Mouse (Mus musculus): ENCODE results near the gene Apba2. TPM values are rescaled to one million over a fixed set of nuclear protein-coding genes. Genes with fewer than 3 reads are reported as not detected.

Apba2 gene
- total RNA-seq, 2 experiments from 2014 or later = 0.15 TPM; not detected in 1

GRCm38 (mm10) chr7:64580293-64580692, 78.8 kb downstream of the Apba2 start:
- no peak for DNase-seq
- intact Hi-C loops (cut with DNase I) = no loop called here

DNA sequence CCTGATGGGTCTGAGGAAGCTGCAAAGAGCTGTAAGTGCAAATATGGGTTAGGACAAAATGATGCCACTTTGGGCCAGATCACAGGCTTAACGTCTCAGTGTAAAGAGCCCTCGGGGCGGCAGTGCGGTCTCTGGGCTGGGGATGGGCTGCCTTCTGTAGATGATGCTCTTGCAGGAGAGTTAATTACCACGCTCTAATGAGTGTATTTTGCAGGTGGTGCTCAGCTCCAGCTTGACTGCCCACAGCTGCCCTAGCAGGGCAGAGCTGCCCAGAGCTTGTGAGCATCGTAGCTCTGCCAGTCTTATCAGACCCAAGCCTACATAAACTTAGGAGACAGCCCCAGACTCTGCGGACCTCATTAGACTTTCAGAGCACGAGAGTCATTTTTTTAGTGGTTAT, 80.9 kb downstream of the Apba2 start:
- no peak for DNase-seq
- intact Hi-C loops (cut with DNase I) = no loop called here

DNA sequence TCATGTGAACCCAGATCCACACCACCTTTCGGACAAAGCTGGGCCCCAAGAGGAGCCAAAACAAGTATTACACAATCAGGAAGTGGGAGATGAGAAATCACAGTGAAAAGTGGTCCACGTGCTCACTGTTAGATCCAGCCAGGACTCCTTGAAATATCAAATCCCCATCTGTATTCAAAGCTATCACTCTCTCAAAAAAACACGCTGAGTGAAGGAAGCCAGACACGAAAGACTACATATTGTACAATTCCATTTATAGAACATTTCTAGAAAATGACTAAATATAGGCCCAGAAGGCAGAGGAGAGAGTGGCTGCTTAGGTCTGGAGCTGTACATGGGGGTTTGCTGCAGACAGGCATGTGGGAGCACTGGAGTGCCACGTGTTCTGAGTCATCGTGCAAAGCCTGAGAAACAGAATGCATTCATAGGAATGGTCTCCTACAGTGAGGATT, 82.2 kb downstream of the Apba2 start:
- DNase-seq = no peak
- intact Hi-C loops (cut with DNase I) = no loop called here

GRCm38 (mm10) chr7:64586133-64586532, 84.6 kb downstream of the Apba2 start:
- intact Hi-C loops (cut with DNase I) = no loop called here
- no peak for DNase-seq

GRCm38 (mm10) chr7:64586571-64586970, 85.1 kb downstream of the Apba2 start:
- intact Hi-C loops (cut with DNase I) = no loop called here
- no peak for DNase-seq

DNA sequence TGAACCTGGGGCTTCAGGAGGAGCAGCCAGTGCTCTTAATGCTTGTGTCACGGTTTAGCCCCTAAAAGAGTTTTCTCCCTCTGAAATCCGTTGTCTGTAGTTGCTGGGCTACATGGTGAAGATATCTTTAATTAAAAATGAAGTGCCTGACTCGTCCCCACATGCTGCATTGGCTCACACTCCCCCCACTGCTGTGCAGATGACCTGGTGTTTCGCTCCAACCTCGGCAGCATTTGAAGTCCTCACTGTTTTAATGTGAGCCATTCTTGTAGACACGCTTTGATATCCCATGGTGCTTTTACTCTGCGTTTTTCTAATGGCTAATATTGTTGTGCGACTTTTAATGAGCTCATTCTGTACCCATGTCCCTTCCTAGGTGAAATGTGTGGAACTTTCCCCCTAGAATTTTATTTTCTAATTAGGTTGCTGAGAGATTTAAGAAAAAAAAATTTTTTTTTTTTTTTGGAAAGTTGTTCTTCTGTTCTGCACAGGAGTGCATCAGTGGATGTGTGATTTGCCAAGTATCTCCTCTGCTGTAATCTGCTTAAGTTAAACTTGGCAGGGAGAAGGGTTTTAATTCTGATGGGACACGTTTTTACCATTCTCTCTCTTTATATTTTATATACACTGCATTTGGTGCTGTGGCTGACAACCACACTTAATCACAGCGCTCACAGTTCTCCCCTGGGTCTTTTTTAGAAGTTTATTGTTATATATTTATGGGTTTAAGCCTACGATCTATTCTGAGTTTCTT, 87.3 kb downstream of the Apba2 start:
- no peak for DNase-seq
- intact Hi-C loops (cut with DNase I) = no loop called here

DNA sequence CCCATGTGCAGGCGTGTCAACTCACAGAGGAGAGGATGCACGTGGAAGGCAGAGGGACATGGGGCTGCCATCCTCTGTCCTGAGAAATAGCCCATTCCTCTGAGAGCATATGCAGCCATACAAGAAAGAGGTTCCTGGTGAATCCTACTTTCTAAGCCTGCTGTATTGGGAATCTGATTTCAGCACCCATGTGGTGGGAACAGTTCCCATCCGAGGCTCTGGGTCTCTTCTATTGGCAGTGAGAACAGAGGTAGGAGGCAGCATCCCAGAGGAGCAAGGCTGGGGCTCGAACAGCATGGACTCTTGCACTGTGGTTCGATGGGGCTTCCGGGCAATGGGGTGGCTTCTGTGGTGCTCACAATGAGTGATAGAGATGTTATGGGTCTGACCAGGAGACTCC, 93.8 kb downstream of the Apba2 start:
- DNase-seq = no peak
- intact Hi-C loops (cut with DNase I) = no loop called here

DNA sequence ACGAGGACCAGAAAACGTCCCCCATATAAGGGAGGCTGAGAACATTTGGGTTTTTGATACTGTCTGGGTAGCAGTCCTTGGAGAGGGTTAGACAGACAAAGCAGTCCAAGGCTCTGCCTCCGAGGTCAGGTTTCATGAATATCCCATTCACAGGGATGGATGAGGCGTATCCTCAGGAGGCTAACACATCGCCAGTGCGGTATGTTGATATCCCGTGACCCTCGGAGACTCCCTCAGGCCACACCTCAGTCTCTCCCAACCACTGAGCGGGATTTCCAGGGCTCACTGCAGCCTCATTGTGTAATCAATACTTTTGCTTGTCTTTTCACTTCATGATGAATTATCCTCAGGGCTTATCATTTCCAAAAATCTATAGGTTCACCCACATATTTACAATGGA, 95.1 kb downstream of the Apba2 start:
- no peak for DNase-seq
- intact Hi-C loops (cut with DNase I) = no loop called here

GRCm38 (mm10) chr7:64609866-64610265, 108.4 kb downstream of the Apba2 start:
- no peak for DNase-seq
- intact Hi-C loops (cut with DNase I) = no loop called here

- intact Hi-C loops (cut with DNase I) = no loop called here
- no peak for DNase-seq
These were observed 109.4 kb downstream of the Apba2 start for GRCm38 (mm10) chr7:64610875-64611274.

DNA sequence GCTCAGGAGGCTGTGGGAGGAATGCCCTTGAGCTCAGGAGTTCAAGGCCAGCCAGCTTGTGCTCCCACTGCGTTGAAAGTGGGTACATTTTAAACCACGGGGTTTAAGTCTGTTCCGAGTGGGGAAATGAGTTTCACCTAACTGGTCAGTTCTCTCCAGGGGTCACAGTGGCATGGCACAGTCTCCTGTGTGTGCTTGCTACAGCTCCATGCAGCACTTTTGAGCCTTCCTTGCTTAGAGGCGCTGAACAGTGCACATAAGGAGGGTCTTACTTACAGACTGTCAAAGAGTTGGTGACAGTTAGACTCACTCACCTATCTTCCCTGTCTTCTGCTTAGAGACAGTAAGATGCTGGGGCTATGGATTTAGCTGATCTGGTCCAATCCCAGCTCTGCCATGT, 117.8 kb downstream of the Apba2 start:
- intact Hi-C loops (cut with DNase I) = no loop called here
- no peak for DNase-seq

GRCm38 (mm10) chr7:64626494-64626893, 125.0 kb downstream of the Apba2 start:
- intact Hi-C loops (cut with DNase I) = no loop called here
- no peak for DNase-seq

DNA sequence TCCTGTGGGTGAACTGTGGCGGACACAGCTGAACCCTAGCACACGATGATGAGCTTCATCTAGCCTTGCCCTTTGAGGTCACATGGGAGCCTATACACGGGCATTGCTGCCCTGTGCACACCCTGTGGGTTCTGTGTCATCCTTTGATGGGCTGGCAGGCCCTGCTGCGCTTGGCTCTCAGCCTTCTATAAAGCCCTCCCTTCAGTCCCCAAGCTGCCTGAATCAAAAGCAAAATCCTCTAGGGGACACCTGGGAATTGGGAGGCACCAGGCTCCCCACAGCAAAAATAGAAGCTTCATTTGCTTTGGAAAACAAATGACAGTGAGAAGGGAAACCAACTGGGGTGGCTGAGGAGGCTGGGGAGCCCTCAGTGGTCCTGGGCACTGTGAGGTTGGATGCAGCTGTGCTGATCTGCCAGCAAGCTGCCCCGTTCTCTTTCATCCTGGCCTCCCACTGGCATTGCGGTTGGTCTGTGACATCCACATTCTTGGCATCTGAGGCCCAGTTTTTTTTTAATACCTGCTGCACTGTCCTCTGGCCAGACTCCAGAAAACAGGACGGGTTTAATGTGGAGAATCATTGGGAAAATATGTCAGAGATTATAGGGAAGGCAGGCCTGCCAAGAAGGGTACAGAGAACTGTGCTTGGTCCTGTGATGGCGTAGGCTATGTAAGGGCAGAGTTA, 126.6 kb downstream of the Apba2 start:
- intact Hi-C loops (cut with DNase I) = no loop called here
- DNase-seq = no peak

DNA sequence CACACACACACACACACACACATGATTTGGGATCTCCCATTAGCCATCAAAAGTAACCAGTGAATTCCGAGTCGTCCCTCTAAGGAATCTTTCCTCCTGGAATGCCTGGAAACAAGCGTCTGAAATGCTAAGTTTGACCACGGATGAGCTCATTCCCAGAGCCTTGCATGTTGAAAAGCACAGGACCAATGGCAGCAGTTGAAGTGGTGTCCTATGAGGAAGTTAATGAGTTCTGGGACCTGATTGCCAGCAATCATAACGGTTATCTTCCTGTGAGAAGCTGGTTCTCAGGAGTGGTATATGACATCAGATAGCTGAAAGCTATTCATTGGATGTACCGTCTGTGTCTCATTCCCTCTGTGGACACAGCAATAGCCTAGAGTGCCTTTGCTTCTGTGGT, 129.2 kb downstream of the Apba2 start:
- intact Hi-C loops (cut with DNase I) = no loop called here

DNA sequence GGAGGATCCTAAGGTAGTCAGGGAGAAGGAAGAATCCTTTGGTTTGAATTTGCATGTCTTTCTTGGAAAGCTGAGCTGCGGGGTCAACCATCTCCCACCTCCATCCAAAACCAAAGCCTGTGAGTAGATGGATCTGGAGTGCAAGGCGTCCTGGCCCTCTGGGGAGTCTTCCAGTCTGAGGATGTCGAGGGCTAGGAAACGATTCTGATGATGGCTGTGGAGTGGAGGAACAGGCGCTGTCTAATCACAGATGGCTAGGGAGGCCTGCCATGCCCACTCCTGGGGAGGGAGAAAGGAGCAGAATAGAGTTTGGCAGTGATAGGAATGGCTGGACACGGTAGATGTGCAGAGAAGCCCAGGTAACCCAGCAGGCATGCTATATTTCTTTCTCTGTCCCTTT, 129.6 kb downstream of the Apba2 start:
- intact Hi-C loops (cut with DNase I) = no loop called here
- no peak for DNase-seq

More for the DNA sequence above, 129.2 kb downstream of the Apba2 start:
- DNase-seq = no peak

DNA sequence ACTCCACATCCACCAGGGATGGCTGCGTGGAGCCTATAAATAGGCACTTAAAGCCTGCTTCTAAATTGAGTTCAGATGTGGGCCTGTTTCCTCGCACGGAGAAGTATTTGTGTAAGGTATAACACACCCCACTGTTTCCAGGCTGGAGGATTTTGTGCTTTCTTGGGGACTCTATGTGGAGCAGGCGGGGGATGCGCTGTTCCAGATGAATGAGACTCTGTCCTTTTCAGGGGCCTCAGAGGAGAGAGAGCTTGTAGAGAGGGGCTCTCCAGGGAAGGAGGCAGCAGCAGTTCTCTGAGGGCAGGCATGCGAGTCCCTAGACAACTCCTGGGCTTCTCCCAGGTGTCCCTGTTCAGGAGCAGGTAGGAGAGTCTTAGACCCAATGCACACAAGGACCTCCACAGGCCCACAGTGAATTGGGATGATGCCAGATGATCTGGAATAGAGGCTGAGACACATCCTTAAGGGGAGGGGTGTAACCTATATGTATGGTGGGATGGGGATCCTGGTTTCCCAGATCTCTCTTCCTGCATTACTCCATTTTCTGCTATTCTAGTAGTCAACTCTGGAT, 130.4 kb downstream of the Apba2 start:
- intact Hi-C loops (cut with DNase I) = no loop called here

GRCm38 (mm10) chr7:64633182-64633581, 131.7 kb downstream of the Apba2 start:
- intact Hi-C loops (cut with DNase I) = no loop called here
- DNase-seq = no peak

More for the DNA sequence above, 130.4 kb downstream of the Apba2 start:
- no peak for DNase-seq

GRCm38 (mm10) chr7:64633916-64634315, 132.4 kb downstream of the Apba2 start:
- intact Hi-C loops (cut with DNase I) = no loop called here
- no peak for DNase-seq

- DNase-seq = no peak
- intact Hi-C loops (cut with DNase I) = no loop called here
These were observed 133.0 kb downstream of the Apba2 start for GRCm38 (mm10) chr7:64634482-64634881.

- intact Hi-C loops (cut with DNase I) = no loop called here
- DNase-seq = no peak
These were observed 137.4 kb downstream of the Apba2 start for GRCm38 (mm10) chr7:64638922-64639321.

- no peak for DNase-seq
These were observed 139.1 kb downstream of the Apba2 start for GRCm38 (mm10) chr7:64640651-64641050.

GRCm38 (mm10) chr7:64642903-64643302, 141.4 kb downstream of the Apba2 start:
- no peak for DNase-seq
- intact Hi-C loops (cut with DNase I) = no loop called here

More at GRCm38 (mm10) chr7:64640651-64641050, 139.1 kb downstream of the Apba2 start:
- intact Hi-C loops (cut with DNase I) = no loop called here

Data from gastrocnemius, postnatal 36 days (tissue).